Mouse (Mus musculus): ENCODE results near the gene Ftsj1.
A peak's percentile ranks its signal among the peaks of the same experiment; 100 is the strongest.

Ftsj1 gene

GRCm38 (mm10) chrX:8252334-8253285, at the start of gene Ftsj1:
Gene Ftsj1 (minus strand): TSS chrX:8252406.
- DNase-seq = peak; percentile 56

DNA sequence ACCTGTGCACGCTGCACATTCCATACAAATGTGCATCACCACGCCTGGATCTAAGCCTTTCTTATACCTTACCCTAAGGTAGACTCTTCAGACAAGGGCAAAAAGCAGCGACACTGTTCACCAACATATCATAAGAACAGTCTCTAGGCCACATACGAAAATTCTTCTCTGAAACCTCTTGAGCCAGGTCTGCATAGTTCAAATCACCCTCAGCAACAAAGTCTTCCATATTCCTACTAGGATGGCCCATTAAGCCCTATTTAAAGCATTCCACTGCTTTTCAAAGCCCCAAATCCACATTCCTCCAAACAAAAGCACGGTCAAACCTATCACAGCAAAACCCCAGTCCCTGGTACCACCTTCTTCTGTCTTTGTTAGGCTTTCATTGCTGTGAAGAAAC, 36.4 kb upstream of the Ftsj1 start:
- no peak for DNase-seq

DNA sequence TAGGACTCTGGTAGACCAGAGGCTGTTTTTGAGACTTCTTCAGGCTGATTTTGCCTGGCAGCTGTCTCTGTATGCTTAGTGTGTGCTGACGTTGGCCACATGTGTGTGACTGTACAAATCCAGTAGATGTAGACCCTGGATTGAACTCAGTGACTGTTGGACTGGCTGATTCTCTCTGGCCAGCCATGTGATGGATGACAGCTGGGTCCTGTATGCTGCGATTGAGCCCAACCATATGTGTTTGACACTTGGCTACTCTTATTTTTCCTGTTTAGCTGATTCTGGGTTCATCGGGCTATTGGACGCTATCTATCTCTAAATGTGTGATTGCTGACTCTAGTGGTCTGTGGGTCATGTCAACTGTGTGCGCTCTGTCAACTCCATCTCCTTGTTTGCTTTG, 21.9 kb upstream of the Ftsj1 start:
- DNase-seq = no peak

DNA sequence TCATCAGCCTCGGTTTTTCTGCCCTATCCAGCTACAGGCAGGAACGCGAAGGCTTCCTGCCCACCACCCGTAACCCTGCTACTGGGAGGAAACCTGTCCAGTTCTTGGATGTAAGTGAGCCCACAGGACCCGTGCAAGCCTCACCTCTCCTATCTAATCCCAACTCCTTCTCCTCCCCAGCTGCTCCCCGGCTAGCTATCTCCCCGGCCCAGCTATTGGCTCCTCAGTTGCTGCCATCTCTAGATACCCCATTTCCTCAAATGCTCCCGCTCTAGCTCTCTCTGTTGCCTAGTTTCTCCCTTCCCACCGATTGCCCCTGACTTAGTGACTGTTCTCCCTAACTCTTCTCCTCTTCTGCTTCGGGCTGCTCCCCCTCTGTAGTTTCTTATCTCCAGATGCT, 19.8 kb upstream of the Ftsj1 start:
- DNase-seq = no peak

DNA sequence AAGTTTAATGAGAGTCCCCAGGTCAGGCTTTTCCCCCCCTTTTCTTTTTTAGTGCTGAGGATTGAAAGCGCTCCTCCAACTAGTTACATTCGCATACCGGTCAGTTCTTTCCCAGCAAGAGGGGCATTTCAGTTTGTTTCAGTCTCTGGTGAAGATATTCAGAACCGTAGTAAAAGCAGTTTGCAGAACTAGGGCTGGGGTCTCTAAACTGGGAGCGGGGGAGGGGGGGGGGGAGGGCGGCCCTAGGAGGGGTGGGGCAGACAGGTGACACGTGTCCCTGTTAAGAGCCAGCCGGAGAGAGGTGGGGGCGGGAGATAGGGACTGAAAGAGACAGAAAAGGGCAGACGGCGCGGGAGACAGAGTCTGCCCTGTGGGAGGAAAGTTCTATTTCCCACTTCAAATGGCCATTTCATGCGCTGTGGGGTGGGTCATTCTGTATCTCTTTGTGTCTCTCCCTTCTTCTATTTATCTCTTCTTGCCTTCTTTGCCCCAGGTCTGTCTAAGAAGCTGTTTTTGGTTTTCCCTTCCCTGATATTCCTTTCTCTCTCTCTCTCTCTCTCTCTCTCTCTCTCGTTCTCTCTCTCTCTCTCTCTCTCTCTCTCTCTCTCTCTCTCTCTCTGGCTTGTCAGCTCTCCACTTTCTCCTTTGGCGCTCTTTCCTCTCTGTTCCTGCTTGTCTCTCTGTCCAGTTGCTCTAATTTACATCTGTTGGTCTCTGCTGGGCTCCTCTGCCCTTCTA, 19.0 kb upstream of the Ftsj1 start, which contains the start of gene Slc38a5:
Gene Slc38a5 (plus strand): TSS at position 51 of the 738 bp plus-strand sequence.
- no peak for DNase-seq

DNA sequence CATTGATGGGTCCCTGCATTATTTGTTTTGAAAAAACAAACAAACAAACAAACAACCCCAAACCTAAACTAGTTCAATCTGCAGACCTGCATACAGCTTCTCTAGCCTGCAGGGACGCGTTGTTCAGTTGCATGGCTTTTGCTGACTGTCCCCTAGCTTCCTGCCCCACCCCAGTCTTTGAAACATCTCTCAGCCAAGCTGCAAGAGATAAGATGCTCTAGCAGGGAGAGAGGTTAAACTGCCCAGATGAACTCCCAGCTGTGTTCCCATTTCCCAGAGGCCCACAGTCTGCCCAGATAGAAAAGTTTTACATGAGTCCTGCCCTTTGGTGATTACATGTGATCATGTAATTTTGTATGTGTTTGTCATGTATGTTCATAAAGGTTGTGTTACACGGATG, 12.0 kb upstream of the Ftsj1 start:
- DNase-seq = no peak

DNA sequence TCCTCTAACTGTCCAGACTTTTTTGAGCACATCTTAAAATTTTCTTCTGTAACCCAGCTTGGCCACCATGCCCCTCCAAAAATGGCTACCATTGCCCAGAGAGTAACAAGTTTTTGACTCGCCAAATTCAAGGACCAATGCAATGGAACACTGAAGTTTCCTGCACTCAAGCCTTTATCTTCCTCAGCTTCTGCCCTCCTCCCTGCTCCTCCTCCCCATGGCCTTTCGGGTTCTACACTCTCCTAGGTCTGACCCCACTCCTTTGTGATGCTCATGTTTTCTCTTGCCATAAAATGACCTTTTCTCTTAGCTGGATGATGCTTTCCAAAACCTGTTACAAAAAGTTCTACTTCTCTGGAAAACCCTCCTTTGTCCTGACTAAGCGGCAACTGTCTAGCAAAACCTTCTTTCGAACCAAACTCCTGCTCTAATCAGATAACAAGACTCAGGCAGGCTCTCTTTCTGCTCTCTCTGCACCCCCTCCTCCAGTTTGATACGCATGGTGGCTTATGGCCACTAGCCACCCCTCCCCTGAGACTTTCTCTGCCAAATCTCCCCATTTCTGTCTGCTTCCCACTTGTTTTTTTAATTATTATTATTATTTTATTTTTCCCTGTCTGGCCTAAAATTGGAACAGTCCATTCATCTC, 11.1 kb upstream of the Ftsj1 start:
- no peak for DNase-seq

GRCm38 (mm10) chrX:8259478-8259877, 7.3 kb upstream of the Ftsj1 start:
- DNase-seq = no peak

DNA sequence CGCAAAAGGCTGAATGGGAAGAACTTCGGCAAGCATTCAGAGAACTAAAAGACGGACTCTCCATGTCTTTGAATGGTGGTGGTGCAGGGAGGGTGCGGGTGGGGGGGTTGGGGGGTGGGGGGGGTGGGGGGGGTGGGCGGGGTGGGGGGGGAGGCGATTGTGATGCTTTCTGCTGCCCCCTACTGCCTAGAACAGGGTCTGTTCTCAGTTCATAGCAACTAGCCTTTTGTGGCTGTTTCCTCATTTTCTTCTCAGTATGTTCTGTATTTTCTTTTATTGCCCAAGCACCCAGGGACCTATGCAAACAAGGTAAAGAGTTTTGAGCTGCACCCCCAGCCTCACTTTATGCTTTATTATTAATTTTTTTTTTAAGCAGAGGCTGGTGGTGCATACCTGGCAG, 3.6 kb upstream of the Ftsj1 start:
- no peak for DNase-seq

DNA sequence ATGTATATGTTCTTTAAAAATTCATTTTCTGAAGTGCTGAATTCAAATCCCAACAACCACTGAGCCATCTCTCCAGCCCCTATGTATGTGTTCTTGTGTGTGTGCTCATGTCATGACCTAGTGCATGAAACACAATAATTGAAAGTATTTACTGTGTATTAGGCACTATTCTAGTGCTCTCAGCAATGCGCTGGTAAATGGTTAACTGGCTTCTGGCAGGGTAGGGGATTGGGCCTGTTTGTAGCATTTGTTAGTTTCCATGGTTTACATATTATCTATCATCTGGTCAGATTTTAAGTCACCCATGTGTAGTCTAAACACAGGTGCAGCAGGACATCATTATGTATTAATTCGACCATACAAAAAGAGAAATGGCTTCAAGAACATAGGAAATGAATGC, 1.5 kb upstream of the Ftsj1 start:
- DNase-seq = no peak

- DNase-seq = no peak
Observed at GRCm38 (mm10) chrX:8251789-8252333, 345 bp downstream of the Ftsj1 start.

GRCm38 (mm10) chrX:8248542-8249120, 3.6 kb downstream of the Ftsj1 start:
- DNase-seq = no peak

GRCm38 (mm10) chrX:8247680-8248079, 4.5 kb downstream of the Ftsj1 start:
- DNase-seq = no peak

- DNase-seq = no peak
Observed at GRCm38 (mm10) chrX:8238804-8239395, 13.3 kb downstream of the Ftsj1 start.

GRCm38 (mm10) chrX:8236704-8237103, 15.5 kb downstream of the Ftsj1 start:
- no peak for DNase-seq

DNA sequence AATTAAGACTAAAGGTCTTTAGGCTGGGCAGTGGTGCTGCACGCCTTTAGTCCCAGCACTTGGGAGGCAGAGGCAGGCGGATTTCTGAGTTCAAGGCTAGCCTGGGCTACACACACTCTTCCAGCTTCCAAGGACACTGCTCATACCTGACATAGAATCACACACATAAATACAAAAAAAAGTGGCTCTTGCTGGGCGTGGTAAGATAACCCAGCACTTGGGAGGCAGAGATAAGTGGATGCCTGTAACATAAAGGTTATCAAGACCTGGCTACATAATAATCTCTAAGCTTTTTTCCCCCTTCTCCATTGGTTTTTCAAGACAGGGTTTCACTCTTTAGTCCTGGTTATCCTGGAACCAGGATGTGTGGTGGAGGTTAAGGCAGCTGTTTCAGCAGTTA, 18.6 kb downstream of the Ftsj1 start:
- DNase-seq = no peak

DNA sequence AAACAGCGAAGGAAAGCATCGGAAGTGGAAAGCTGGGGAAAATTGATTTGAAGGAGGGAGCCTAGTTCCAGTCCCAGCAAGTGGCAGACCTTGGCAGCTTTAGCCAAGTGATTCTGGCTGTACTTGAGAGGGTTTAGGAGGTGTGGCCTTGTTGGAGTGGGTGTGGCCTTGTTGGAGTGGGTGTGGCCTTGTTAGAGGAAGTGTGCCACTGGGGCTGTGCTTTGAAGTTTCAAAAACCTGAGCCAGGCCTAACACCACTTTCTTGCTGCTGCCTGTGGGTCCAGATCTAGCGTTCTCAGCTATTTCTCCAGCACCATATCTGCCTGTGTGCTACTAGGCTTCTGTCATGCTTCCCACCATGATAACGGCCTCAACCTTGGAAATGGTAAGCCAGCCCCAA, 21.9 kb downstream of the Ftsj1 start:
- DNase-seq = no peak

GRCm38 (mm10) chrX:8223473-8223872, 28.7 kb downstream of the Ftsj1 start:
- DNase-seq = no peak

DNA sequence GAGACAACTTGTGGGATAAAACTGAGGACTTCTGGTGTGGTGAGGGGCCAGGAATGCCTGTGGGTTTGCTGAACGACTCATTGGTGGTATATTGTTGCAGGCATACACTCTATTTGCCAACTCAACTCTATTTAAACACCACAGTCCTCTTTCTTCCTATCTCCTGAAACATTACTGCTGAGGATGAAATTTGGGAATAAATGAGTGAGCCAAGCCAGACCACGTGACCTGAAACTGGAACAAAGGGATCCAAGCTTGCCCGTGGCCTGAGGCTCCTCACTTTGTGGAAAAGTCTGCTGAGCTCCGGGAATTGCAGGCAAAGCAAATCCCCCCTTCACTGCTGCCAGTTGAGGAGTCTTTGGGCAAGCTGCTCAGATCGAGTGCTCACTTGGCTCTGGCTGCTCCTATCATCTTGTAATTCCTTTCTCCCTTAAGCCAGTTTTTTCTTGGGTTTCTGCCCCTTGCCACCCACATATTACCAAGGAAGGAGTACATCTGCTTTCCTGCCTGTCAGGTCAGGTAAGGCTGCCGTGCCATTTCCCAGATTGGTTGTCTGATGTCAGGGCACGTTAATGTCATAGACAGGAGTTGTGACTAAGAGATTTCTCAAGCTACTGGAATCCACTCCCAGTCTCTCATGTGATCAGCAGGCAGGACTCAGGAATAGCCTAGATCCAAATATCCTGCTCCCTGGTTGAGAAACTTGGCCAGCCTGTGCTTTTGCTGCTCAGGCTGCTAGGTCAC, 29.4 kb downstream of the Ftsj1 start:
- no peak for DNase-seq

GRCm38 (mm10) chrX:8222296-8222677, 29.9 kb downstream of the Ftsj1 start:
- no peak for DNase-seq

- DNase-seq = no peak
Observed at GRCm38 (mm10) chrX:8219651-8220050, 32.6 kb downstream of the Ftsj1 start.

- DNase-seq = no peak
Observed at GRCm38 (mm10) chrX:8218114-8218513, 34.1 kb downstream of the Ftsj1 start.
